Mouse (Mus musculus) ES-Bruce4 (cell line): ENCODE measurements at regions not wholly inside any gene's neighbourhood (a gene's known extent, or its start where the extent isn't known, plus 50 kb on each side); places are given as distances from the start of the nearest gene placed in this dataset.

Experiments
- CTCF ChIP-seq: IDR thresholded peaks from one replicate; pipeline ENCODE4 v1.8.1; 2011; ENCODE audit warnings: low read depth, low read length
- POLR2A ChIP-seq: IDR thresholded peaks from one replicate; pipeline ENCODE4 v1.8.1; 2011; ENCODE audit warnings: low read length; ENCODE audit not compliant: insufficient read depth

DNA sequence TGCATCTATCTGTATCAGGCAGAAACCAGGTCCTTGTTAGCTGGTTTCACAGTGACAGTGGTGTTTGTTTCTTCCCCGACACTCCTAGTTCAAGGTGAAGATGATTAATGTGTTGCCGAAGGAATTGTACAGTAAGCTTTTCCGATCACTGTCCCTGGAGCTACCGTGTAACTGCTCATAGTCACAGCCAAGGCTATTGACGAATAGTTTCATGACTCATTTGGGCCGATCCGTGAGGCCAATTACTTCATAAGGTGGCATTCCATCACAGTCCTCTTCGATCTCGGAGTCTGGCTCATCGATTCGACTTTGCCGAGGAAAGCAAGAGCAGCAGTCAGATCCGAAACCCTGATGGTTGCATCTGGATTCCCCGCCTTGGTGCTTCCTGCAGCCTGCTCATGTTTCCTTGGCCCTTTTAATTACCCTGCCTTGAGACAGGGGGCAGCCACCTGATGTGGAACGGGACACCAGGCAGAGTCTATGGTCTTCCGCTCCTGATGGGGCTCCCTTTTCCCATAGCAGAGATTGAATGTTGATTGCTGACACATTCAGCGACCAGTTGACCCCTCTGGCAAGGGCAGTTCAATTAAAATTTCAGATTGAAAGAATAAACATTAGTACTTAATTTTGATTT is 441.7 kb upstream of the Cdh4 start:
- TF ChIP-seq CTCF (no peak), POLR2A (no peak)
